Mouse (Mus musculus) kidney, adult 11 months (tissue): ENCODE data around the gene Setmar.
"Not testable (repeated sequence)": the region's sequence is repeated elsewhere in the genome, so short reads cannot be mapped to it uniquely, and the experiment has no call there.

Experiments
- DNase-seq: peaks from one replicate; pipeline ENCODE4 v3.0.0; 2022

Gene Setmar

GRCm38 (mm10) chr6:108064918-108065526 lies at the start of gene Setmar:
Gene Setmar, plus strand, starts transcription at chr6:108065045.
- peak; percentile 96 for DNase-seq

- DNase-seq, result no peak
Observed at GRCm38 (mm10) chr6:108021646-108022045, 43.2 kb upstream of the Setmar start.

- DNase-seq, result not testable (repeated sequence)
Observed at GRCm38 (mm10) chr6:108055041-108055440, 9.8 kb upstream of the Setmar start.

- no peak for DNase-seq
Observed at GRCm38 (mm10) chr6:108055946-108056345, 8.9 kb upstream of the Setmar start.

- DNase-seq, result no peak
Observed at GRCm38 (mm10) chr6:108057353-108057752, 7.5 kb upstream of the Setmar start.

GRCm38 (mm10) chr6:108058066-108058465 lies 6.8 kb upstream of the Setmar start:
- no peak for DNase-seq

- no peak for DNase-seq
Observed at GRCm38 (mm10) chr6:108061121-108061520, 3.7 kb upstream of the Setmar start.

- DNase-seq, result no peak
Observed at GRCm38 (mm10) chr6:108065583-108065982, 738 bp downstream of the Setmar start.

- DNase-seq, result no peak
Observed at GRCm38 (mm10) chr6:108070947-108071346, 6.1 kb downstream of the Setmar start.

GRCm38 (mm10) chr6:108073071-108073470 lies 8.2 kb downstream of the Setmar start:
- no peak for DNase-seq

- DNase-seq, result no peak
Observed at GRCm38 (mm10) chr6:108073931-108074330, 9.1 kb downstream of the Setmar start.

GRCm38 (mm10) chr6:108074624-108075023 lies 9.8 kb downstream of the Setmar start:
- peak; percentile 51 for DNase-seq

- DNase-seq, result no peak
Observed at GRCm38 (mm10) chr6:108075857-108076256, 11.0 kb downstream of the Setmar start.

GRCm38 (mm10) chr6:108091296-108091695 lies 26.5 kb downstream of the Setmar start:
- DNase-seq, result no peak

GRCm38 (mm10) chr6:108092646-108093045 lies 27.8 kb downstream of the Setmar start:
- peak; percentile 48 for DNase-seq

- no peak for DNase-seq
Observed at GRCm38 (mm10) chr6:108093449-108093848, 28.6 kb downstream of the Setmar start.

- DNase-seq, result no peak
Observed at GRCm38 (mm10) chr6:108095445-108095844, 30.6 kb downstream of the Setmar start.

- DNase-seq, result peak; percentile 73
Observed at GRCm38 (mm10) chr6:108098171-108098845, 33.5 kb downstream of the Setmar start.

- DNase-seq, result no peak
Observed at GRCm38 (mm10) chr6:108098846-108099217, 34.0 kb downstream of the Setmar start.

- peak; percentile 71 for DNase-seq
Observed at GRCm38 (mm10) chr6:108101936-108102830, 37.3 kb downstream of the Setmar start.

GRCm38 (mm10) chr6:108107376-108107775 lies 42.5 kb downstream of the Setmar start:
- DNase-seq, result no peak

- no peak for DNase-seq
Observed at GRCm38 (mm10) chr6:108110336-108110735, 45.5 kb downstream of the Setmar start.

GRCm38 (mm10) chr6:108111693-108112092 lies 46.8 kb downstream of the Setmar start:
- DNase-seq, result no peak

GRCm38 (mm10) chr6:108114971-108115370 lies 50.1 kb downstream of the Setmar start:
- no peak for DNase-seq
